Mouse (Mus musculus): Measurements from ENCODE around the gene Ptar1.

Ptar1 gene

DNA sequence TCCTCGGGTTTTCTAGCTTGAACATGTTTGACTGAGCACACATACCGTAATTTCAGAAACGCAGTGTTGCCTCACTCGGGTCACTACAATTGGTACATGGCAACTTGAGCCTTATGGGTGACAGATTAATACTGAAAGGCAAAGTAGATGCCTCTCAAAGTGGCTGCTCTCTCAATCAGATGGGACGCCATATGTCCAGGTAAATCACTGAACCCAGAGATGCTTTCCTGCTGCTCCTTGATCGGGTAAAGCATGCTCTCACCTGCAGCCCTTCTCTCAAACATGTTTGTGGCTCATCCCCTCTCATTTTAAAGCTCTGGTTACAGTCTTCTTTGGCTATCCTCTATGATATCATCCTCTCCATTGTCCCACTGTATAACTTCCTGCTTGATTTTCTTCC lies 76.1 kb downstream of the Ptar1 start:
- H3K36me3 ChIP-seq (ENCODE audit: insufficient read depth, low read length) = no peaks in the 10 kb centered on the region
- H3K27me3 ChIP-seq (ENCODE audit: insufficient read depth, low read length) = peaks cover 45% of the 10 kb centered on the region
- no peaks in the 10 kb centered on the region for H3K9me3 ChIP-seq (ENCODE audit: low read length)
- TF ChIP-seq CTCF (conservative IDR thresholded peaks at IDR 0.05; ENCODE audit: low read length) = no peak
- no peak for TF ChIP-seq POU5F1 (IDR thresholded peaks at IDR 0.05; ENCODE audit: borderline replicate concordance, low read length)
- H3K4me3 ChIP-seq (replicated peaks; ENCODE audit: low read length) = no peak overlapping the region
- H3K4me1 ChIP-seq (replicated peaks; ENCODE audit: low read depth, low read length) = peaks cover 9% of the 10 kb centered on the region

DNA sequence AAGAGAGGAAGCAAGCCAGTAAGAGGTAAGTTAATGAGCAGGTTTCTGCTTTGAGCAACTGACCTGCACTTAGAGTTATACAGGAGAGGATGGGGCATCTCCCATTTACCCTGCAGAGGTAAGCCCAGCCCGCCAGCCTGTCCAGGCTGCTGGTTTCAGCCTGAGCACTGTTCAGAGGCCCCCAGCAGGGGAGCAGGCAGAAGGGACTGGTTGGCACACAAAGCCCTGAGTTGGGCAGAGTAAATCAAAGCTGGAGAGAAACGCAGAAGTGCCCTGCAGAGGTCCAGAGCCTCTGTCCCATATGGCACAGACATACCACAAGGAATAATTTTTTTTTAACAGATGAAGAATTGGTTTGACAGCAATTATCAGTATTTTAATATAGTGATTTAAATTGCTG lies 76.8 kb downstream of the Ptar1 start:
- H3K27me3 ChIP-seq (ENCODE audit: insufficient read depth, low read length) = peaks cover 42% of the 10 kb centered on the region
- peaks cover 9% of the 10 kb centered on the region for H3K4me1 ChIP-seq (replicated peaks; ENCODE audit: low read depth, low read length)
- H3K36me3 ChIP-seq (ENCODE audit: insufficient read depth, low read length) = no peaks in the 10 kb centered on the region
- no peak overlapping the region for H3K4me3 ChIP-seq (replicated peaks; ENCODE audit: low read length)
- no peak for TF ChIP-seq NANOG (IDR thresholded peaks at IDR 0.05; ENCODE audit: borderline replicate concordance, low read length)
- TF ChIP-seq CTCF (conservative IDR thresholded peaks at IDR 0.05; ENCODE audit: low read length) = no peak
- no peak for TF ChIP-seq POU5F1 (IDR thresholded peaks at IDR 0.05; ENCODE audit: borderline replicate concordance, low read length)
- H3K9me3 ChIP-seq (ENCODE audit: low read length) = no peaks in the 10 kb centered on the region

DNA sequence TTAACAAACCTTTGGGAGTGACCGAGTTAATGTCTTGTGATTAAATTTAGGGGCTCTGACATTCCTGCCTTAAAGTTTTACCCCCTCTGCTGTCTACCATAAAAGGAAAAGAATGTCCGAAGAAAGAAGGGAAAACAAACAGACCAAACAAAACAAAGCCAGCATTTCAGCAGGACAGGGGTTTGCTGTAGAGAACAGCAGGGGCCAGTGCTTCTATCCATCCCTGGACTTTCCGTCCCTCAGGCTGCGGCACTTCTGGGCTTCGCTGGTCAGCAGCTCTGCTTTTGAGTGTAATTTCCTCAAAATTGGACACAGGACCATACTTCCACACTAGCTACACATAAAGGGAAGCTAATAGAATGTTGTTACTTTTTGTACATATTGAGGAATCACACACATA lies 81.6 kb downstream of the Ptar1 start:
- TF ChIP-seq CTCF (conservative IDR thresholded peaks at IDR 0.05; ENCODE audit: low read length) (no peak), POU5F1 (IDR thresholded peaks at IDR 0.05; ENCODE audit: borderline replicate concordance, low read length) (no peak), NANOG (IDR thresholded peaks at IDR 0.05; ENCODE audit: borderline replicate concordance, low read length) (no peak)
- Histone ChIP-seq H3K4me3 (replicated peaks; ENCODE audit: low read length) (no peak overlapping the region), H3K4me1 (replicated peaks; ENCODE audit: low read depth, low read length) (no peaks in the 10 kb centered on the region), H3K9me3 (ENCODE audit: low read length) (no peaks in the 10 kb centered on the region), H3K27me3 (ENCODE audit: insufficient read depth, low read length) (peaks cover 12% of the 10 kb centered on the region), H3K36me3 (ENCODE audit: insufficient read depth, low read length) (no peaks in the 10 kb centered on the region)

DNA sequence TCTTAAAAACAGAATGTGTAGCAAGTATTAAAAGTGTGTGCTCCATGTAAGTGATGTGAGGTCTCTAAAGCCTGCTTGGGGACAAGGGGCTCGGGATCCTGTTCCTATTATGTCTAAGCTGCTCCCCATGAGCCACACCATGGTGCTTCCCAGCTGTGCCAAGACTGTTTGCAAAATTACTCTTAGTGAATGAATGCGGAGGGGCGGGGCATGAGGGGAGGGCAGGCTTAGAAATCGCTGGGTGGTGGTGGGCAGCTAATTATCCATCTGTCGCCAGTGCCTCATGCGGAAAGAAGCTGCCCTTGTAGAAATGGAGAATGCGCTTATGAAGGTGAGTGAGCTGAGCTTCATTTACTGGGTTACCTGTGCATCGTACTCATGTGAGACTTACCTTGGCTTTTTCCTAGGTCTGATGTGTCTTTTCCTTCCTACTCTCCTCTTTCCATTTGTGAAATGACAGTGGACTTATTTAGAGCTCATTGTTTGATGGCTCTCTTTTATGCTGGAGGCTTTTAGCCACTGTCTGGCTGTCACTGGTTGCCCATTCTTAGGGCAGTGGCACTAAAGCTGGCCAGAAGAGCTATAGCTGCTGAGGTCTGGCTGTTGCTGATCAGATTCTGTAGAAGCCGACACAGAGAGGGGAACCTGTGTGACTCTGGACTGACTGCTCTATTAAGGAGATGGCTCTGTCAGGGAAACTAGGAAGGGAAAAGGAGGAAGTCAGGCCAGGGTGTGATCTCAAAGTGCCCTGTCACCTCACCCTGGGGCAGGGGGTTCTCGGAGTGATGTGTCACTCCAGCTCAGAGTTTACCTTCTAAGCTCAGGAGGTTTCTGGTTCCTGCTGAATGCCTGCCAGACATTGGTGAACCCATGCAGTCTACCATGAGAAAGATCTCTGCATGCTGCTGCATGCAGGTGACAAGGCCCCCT lies 83.5 kb downstream of the Ptar1 start:
- TF ChIP-seq CTCF (conservative IDR thresholded peaks at IDR 0.05; ENCODE audit: low read length) (no peak), NANOG (IDR thresholded peaks at IDR 0.05; ENCODE audit: borderline replicate concordance, low read length) (no peak), POU5F1 (IDR thresholded peaks at IDR 0.05; ENCODE audit: borderline replicate concordance, low read length) (no peak)
- no peaks in the 10 kb centered on the region for H3K36me3 ChIP-seq (ENCODE audit: insufficient read depth, low read length)
- H3K27me3 ChIP-seq (ENCODE audit: insufficient read depth, low read length) = peaks cover 8% of the 10 kb centered on the region; the same call in 1 of the 2 replicates
- no peak overlapping the region for H3K4me3 ChIP-seq (replicated peaks; ENCODE audit: low read length)
- no peaks in the 10 kb centered on the region for H3K9me3 ChIP-seq (ENCODE audit: low read length)
- H3K4me1 ChIP-seq (replicated peaks; ENCODE audit: low read depth, low read length) = no peaks in the 10 kb centered on the region

DNA sequence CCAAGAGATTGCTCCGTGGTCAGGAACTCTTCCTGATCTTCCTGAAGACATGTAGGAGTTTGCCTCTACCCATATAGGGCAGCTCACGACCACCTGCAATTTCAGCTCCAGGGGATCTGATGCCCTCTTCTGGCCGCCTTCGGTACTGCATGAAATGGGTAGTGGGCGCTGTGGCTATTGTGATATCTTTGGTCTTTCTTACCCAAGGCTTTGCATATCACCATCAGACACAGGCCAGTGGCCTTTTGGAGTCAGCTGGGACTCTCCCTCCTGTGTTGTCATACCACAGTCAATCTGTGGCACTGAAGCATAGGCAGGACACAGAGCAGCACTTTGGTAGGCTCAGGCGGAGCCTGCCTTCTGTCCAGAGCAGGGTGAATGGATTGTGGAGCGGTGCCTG lies 84.7 kb downstream of the Ptar1 start:
- H3K4me3 ChIP-seq (replicated peaks; ENCODE audit: low read length) = no peak overlapping the region
- H3K36me3 ChIP-seq (ENCODE audit: insufficient read depth, low read length) = no peaks in the 10 kb centered on the region
- peaks cover 8% of the 10 kb centered on the region; the same call in 1 of the 2 replicates for H3K27me3 ChIP-seq (ENCODE audit: insufficient read depth, low read length)
- TF ChIP-seq CTCF (conservative IDR thresholded peaks at IDR 0.05; ENCODE audit: low read length) (peak; percentile 86), POU5F1 (IDR thresholded peaks at IDR 0.05; ENCODE audit: borderline replicate concordance, low read length) (no peak), NANOG (IDR thresholded peaks at IDR 0.05; ENCODE audit: borderline replicate concordance, low read length) (no peak)
- H3K9me3 ChIP-seq (ENCODE audit: low read length) = no peaks in the 10 kb centered on the region
- H3K4me1 ChIP-seq (replicated peaks; ENCODE audit: low read depth, low read length) = no peaks in the 10 kb centered on the region; the same call in 1 of the 2 replicates

DNA sequence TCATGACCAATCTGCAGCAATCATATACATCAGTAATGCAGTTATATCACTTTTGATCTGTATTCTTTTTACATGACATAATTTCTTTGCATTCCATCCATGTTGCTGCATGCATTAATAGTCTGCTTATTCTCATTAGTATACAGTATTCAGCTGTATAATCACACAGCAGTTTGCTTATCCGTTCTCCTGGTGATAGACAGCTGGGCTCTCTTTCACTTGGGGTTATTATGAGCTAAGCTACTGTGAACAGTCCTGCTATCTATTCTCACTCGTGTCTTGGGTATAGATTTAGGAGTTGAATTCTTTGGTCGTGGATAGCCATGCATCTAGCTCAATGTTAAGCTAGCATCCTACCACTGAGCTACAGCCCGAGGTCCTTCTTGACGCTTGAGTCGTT lies 88.1 kb downstream of the Ptar1 start:
- TF ChIP-seq NANOG (IDR thresholded peaks at IDR 0.05; ENCODE audit: borderline replicate concordance, low read length) (no peak), POU5F1 (IDR thresholded peaks at IDR 0.05; ENCODE audit: borderline replicate concordance, low read length) (no peak), CTCF (conservative IDR thresholded peaks at IDR 0.05; ENCODE audit: low read length) (no peak)
- peaks cover 5% of the 10 kb centered on the region; the same call in 1 of the 2 replicates for H3K27me3 ChIP-seq (ENCODE audit: insufficient read depth, low read length)
- no peaks in the 10 kb centered on the region; the same call in 1 of the 2 replicates for H3K4me1 ChIP-seq (replicated peaks; ENCODE audit: low read depth, low read length)
- no peaks in the 10 kb centered on the region for H3K36me3 ChIP-seq (ENCODE audit: insufficient read depth, low read length)
- H3K4me3 ChIP-seq (replicated peaks; ENCODE audit: low read length) = no peak overlapping the region
- no peaks in the 10 kb centered on the region for H3K9me3 ChIP-seq (ENCODE audit: low read length)

DNA sequence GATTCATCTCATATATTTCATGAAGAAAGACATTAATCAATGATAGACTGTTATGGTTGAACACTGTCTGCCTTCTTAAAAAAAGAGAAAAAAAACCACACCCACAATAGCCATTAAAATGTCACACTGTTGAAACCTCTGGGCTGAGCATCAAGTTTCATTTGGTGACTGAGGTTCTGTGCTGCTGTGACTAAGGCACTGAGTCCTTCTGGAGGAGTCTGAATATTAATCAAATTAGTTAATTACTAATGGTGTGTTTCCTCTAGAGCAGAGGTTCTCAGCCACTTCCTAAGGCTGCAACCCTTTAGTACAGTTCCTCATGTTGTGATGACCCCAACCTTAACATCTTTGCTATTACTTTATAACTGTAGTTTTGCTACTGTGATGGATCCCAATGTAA lies 91.9 kb downstream of the Ptar1 start:
- peaks cover 8% of the 10 kb centered on the region; the same call in 1 of the 2 replicates for H3K4me1 ChIP-seq (replicated peaks; ENCODE audit: low read depth, low read length)
- H3K36me3 ChIP-seq (ENCODE audit: insufficient read depth, low read length) = no peaks in the 10 kb centered on the region
- no peaks in the 10 kb centered on the region for H3K27me3 ChIP-seq (ENCODE audit: insufficient read depth, low read length)
- H3K9me3 ChIP-seq (ENCODE audit: low read length) = no peaks in the 10 kb centered on the region
- no peak overlapping the region for H3K4me3 ChIP-seq (replicated peaks; ENCODE audit: low read length)
- TF ChIP-seq POU5F1 (IDR thresholded peaks at IDR 0.05; ENCODE audit: borderline replicate concordance, low read length) (no peak), NANOG (IDR thresholded peaks at IDR 0.05; ENCODE audit: borderline replicate concordance, low read length) (no peak), CTCF (conservative IDR thresholded peaks at IDR 0.05; ENCODE audit: low read length) (no peak)

DNA sequence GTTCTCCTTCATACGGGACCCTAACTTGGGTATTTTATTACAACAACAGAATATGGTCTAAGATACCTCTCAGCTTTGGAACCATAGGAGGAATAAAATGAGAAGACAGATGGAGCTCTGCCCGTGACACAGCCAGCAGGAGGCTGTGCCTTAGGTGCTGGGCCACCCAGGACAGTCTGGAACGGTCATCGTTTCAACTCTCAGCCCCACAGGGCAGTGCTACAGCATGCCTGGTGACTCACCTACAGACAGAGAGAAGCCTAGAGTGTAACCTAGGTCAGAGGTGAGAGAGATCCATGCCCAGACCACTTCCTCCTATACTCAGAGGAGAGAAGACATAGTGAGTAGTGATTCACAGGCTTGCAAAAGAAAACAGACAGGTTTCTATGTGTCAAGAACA lies 92.9 kb downstream of the Ptar1 start:
- H3K27me3 ChIP-seq (ENCODE audit: insufficient read depth, low read length) = no peaks in the 10 kb centered on the region
- no peaks in the 10 kb centered on the region for H3K9me3 ChIP-seq (ENCODE audit: low read length)
- peaks cover 8% of the 10 kb centered on the region; the same call in 1 of the 2 replicates for H3K4me1 ChIP-seq (replicated peaks; ENCODE audit: low read depth, low read length)
- TF ChIP-seq NANOG (IDR thresholded peaks at IDR 0.05; ENCODE audit: borderline replicate concordance, low read length) (no peak), POU5F1 (IDR thresholded peaks at IDR 0.05; ENCODE audit: borderline replicate concordance, low read length) (no peak), CTCF (conservative IDR thresholded peaks at IDR 0.05; ENCODE audit: low read length) (no peak)
- H3K4me3 ChIP-seq (replicated peaks; ENCODE audit: low read length) = no peak overlapping the region
- H3K36me3 ChIP-seq (ENCODE audit: insufficient read depth, low read length) = no peaks in the 10 kb centered on the region
